9 mouse cellular contexts compared by ENCODE assay signal in genomic region chr3:130095160-130095781, GRCm38 (mm10). TPM values are rescaled to one million over a fixed set of nuclear protein-coding genes. Genes with fewer than 3 reads are reported as not detected.
DNase-seq lines count a peak whose midpoint lies in the region; ATAC-seq and TF ChIP-seq lines count a peak whose summit lies in the region.
"Had no signal": no experiment of that assay in that cellular context is flagged by ENCODE, and none has a peak within 500 bp of the region (broad histone marks: within the 10 kb centered on the region; RNA-seq: fewer than 3 reads in every experiment).

No protein-coding gene starts in this region.

- no peaks in the 10 kb centered on the region for H3K36me3 ChIP-seq in kidney, embryonic 15.5 days
- H3K36me3 ChIP-seq in hindbrain, postnatal 0 days (ENCODE audit: insufficient read depth, low read length) = no peaks in the 10 kb centered on the region
- no peaks in the 10 kb centered on the region for H3K36me3 ChIP-seq in liver, embryonic 14.5 days (replicated peaks; ENCODE audit: control insufficient read depth, insufficient read depth, low read depth)
- H3K36me3 ChIP-seq: limb, embryonic 12.5 days had no signal

- H3K4me1 ChIP-seq in kidney, embryonic 15.5 days = no peaks in the 10 kb centered on the region
- no peaks in the 10 kb centered on the region for H3K4me1 ChIP-seq in hindbrain, postnatal 0 days (ENCODE audit: insufficient read depth, low read length)
- no peaks in the 10 kb centered on the region for H3K4me1 ChIP-seq in liver, embryonic 14.5 days (replicated peaks; ENCODE audit: control insufficient read depth in 2 of 2, insufficient read depth in 2 of 2, low read length in 1 of 2)
- H3K4me1 ChIP-seq: limb, embryonic 12.5 days had no signal

- 38% methylated on average over 5 of the region's 5 CpGs for WGBS in kidney, embryonic 15.5 days
- 45% methylated on average over 5 of the region's 5 CpGs for WGBS in hindbrain, postnatal 0 days
- 31% methylated on average over 5 of the region's 5 CpGs for WGBS in liver, embryonic 14.5 days (ENCODE audit: insufficient replicate concordance)

- no peak overlapping the region for H3K27ac ChIP-seq in kidney, embryonic 15.5 days
- no peak overlapping the region for H3K27ac ChIP-seq in hindbrain, postnatal 0 days
- no peak overlapping the region for H3K27ac ChIP-seq in liver, embryonic 14.5 days
- H3K27ac ChIP-seq: limb, embryonic 12.5 days had no signal

- TF ChIP-seq CTCF in hindbrain, postnatal 0 days (IDR thresholded peaks at IDR 0.05; ENCODE audit: low read depth) = peak; percentile 85
- TF ChIP-seq CTCF in liver, embryonic 14.5 days (IDR thresholded peaks at IDR 0.05; ENCODE audit: low read depth) = peak; percentile 49

- H3K4me3 ChIP-seq in kidney, embryonic 15.5 days (replicated peaks) = no peak overlapping the region
- no peak overlapping the region for H3K4me3 ChIP-seq in hindbrain, postnatal 0 days (ENCODE audit: low read length)
- H3K4me3 ChIP-seq in liver, embryonic 14.5 days (ENCODE audit: insufficient read depth in 1 of 2, low read depth in 2 of 2, low read length in 2 of 2) = no peak overlapping the region
- H3K4me3 ChIP-seq: limb, embryonic 12.5 days had no signal

- peak; percentile 22 for DNase-seq in kidney, adult 18-20 months
- peak; percentile 45 for DNase-seq in MEL-GATA-1-ER (ENCODE audit: extremely low read depth, low read depth)
- peak; percentile 70 for DNase-seq in embryo, embryonic 11 days
- DNase-seq in hindbrain, postnatal 0 days (ENCODE audit: low spot score) = peak; percentile 84
- no peak for DNase-seq in liver, embryonic 14.5 days (ENCODE audit: low read depth in 3 of 3, low spot score in 3 of 3)
- peak; percentile 15 for DNase-seq in retina, adult 2 months (ENCODE audit: low read depth, low spot score)
- no peak for DNase-seq in spleen, postnatal 36 days (ENCODE audit: low spot score in 2 of 2)

- no peak overlapping the region for H3K9ac ChIP-seq in kidney, embryonic 15.5 days
- H3K9ac ChIP-seq in hindbrain, postnatal 0 days (replicated peaks; ENCODE audit: low read length) = no peak overlapping the region
- H3K9ac ChIP-seq in liver, embryonic 14.5 days (replicated peaks) = no peak overlapping the region
- H3K9ac ChIP-seq: limb, embryonic 12.5 days had no signal

- H3K27me3 ChIP-seq in kidney, embryonic 15.5 days = no peaks in the 10 kb centered on the region
- H3K27me3 ChIP-seq in hindbrain, postnatal 0 days (ENCODE audit: insufficient read depth, low read length) = no peaks in the 10 kb centered on the region
- H3K27me3 ChIP-seq in liver, embryonic 14.5 days (ENCODE audit: control insufficient read depth, insufficient read depth, low read length) = no peaks in the 10 kb centered on the region

- H3K4me2 ChIP-seq in kidney, embryonic 15.5 days = no peak overlapping the region
- H3K4me2 ChIP-seq in hindbrain, postnatal 0 days (ENCODE audit: low read depth, low read length) = no peak overlapping the region
- H3K4me2 ChIP-seq in liver, embryonic 14.5 days (ENCODE audit: low read depth) = no peak overlapping the region
- H3K4me2 ChIP-seq: limb, embryonic 12.5 days had no signal

- no peaks in the 10 kb centered on the region for H3K9me3 ChIP-seq in kidney, embryonic 15.5 days (replicated peaks)
- no peaks in the 10 kb centered on the region for H3K9me3 ChIP-seq in hindbrain, postnatal 0 days (ENCODE audit: low read length)
- H3K9me3 ChIP-seq in liver, embryonic 14.5 days (ENCODE audit: control insufficient read depth, low read length) = no peaks in the 10 kb centered on the region
- H3K9me3 ChIP-seq: limb, embryonic 12.5 days had no signal

- no peak for ATAC-seq in kidney, embryonic 15.5 days (replicated peaks; ENCODE audit: low FRiP score)
- peak; percentile 68 for ATAC-seq in hindbrain, postnatal 0 days
- no peak for ATAC-seq in liver, embryonic 14.5 days (ENCODE audit: insufficient read depth)

- no peak for TF ChIP-seq EP300 in liver, embryonic 14.5 days (IDR thresholded peaks at IDR 0.05; ENCODE audit: low read depth)

RNA-seq across cellular contexts. Expression of gene Sec24b, which starts 33.9 kb away (rescaled TPM):
- 33.6 and 36.9 TPM in 2 replicates for polyA plus RNA-seq in kidney, embryonic 15.5 days (2015; fragmentation: Nextera tagmentation; extraction: Ambion mirVana)
- total RNA-seq in hindbrain, postnatal 0 days (2014; rRNA removed) = 34.8 and 39.7 TPM in 2 replicates
- polyA plus RNA-seq in hindbrain, postnatal 0 days (2015; fragmentation: Nextera tagmentation; extraction: Ambion mirVana) = 22.1 and 34.0 TPM in 2 replicates
- polyA plus RNA-seq in liver, embryonic 14.5 days (2012; rRNA removed) = 12.8 and 17.1 TPM in 2 replicates
- polyA plus RNA-seq in liver, embryonic 14.5 days (2014; fragmentation: Nextera tagmentation; extraction: Ambion mirVana) = 7.8 and 8.6 TPM in 2 replicates

RNA-seq across cellular contexts. Expression of gene Col25a1, which starts 36.0 kb away (rescaled TPM):
- 4.1 and 5.4 TPM in 2 replicates for polyA plus RNA-seq in kidney, embryonic 15.5 days (2015; fragmentation: Nextera tagmentation; extraction: Ambion mirVana)
- total RNA-seq in hindbrain, postnatal 0 days (2014; rRNA removed) = 15.7 and 17.8 TPM in 2 replicates
- polyA plus RNA-seq in hindbrain, postnatal 0 days (2015; fragmentation: Nextera tagmentation; extraction: Ambion mirVana) = 3.9 and 4.2 TPM in 2 replicates
- 0.92 and 0.94 TPM in 2 replicates for polyA plus RNA-seq in liver, embryonic 14.5 days (2012; rRNA removed)
- polyA plus RNA-seq in liver, embryonic 14.5 days (2014; fragmentation: Nextera tagmentation; extraction: Ambion mirVana) = 0.94 and 1.1 TPM in 2 replicates

Comparison
In these comparisons a context has a peak if more than half of its experiments do, and no peak if none do; other contexts are left out.
1. DNase-seq: peak in kidney, adult 18-20 months (single experiment), MEL-GATA-1-ER (single experiment), embryo, embryonic 11 days (single experiment), hindbrain, postnatal 0 days (single experiment) and retina, adult 2 months (single experiment); none in liver, embryonic 14.5 days (0 of 3) and spleen, postnatal 36 days (0 of 2).